Mouse (Mus musculus): Measurements from ENCODE around the gene Slfn8. TPM values are rescaled to one million over a fixed set of nuclear protein-coding genes. Genes with fewer than 3 reads are reported as not detected.
"Not testable (repeated sequence)": the region's sequence is repeated elsewhere in the genome, so short reads cannot be mapped to it uniquely, and the experiment has no call there.

Slfn8 gene
- polyA plus RNA-seq, 1 experiment from 2014 or later = not detected

DNA sequence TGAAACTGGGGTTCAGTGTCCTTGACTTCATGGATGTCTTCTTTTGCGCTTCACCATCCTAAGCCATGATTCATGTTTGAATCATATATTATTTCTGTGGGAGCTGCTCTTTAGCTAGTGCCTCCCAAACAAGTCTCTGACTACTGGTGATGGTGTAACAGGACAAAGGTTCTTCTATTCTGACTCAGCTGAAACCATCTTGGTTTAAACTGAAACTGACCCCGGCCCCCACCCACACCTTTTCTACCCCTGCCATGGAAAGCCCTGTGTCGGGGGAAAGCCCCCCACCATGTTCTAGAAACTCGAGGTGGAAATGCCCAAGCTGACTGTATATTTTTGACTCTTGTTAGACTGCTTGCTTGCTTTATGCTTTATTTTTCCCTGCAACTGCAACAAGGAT, 23.3 kb upstream of the Slfn8 start:
- no peaks in the 10 kb centered on the region for H3K36me3 ChIP-seq
- no peak overlapping the region for H3K4me2 ChIP-seq (replicated peaks)
- no peak for ATAC-seq (ENCODE audit: low FRiP score, low read depth)
- H3K27ac ChIP-seq = no peak overlapping the region
- H3K9me3 ChIP-seq = no peaks in the 10 kb centered on the region
- H3K27me3 ChIP-seq (replicated peaks) = peaks cover 11% of the 10 kb centered on the region; the same call in 1 of the 2 replicates
- H3K4me3 ChIP-seq = no peak overlapping the region
- WGBS = 81% methylated on average over 4 of the region's 4 CpGs
- H3K4me1 ChIP-seq = no peaks in the 10 kb centered on the region
- no peak overlapping the region for H3K9ac ChIP-seq

DNA sequence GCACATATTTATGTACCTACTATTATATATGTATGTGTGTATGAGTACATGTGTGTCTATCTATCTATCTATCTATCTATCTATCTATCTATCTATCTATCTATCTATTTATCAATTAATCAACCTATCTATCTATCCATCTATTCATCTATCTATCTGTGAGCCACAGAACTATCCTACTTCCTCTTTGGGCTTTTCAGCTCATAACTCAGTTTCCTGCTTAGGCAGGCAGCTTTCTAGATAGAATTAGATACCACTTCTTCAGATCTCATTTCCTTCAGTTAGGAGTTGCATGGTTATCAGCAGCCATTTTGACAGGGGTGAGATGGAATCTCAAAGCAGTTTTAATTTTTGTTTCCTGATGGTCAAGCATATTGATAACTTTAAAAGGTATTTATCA, 20.4 kb upstream of the Slfn8 start:
- no peaks in the 10 kb centered on the region for H3K4me1 ChIP-seq
- no peaks in the 10 kb centered on the region for H3K36me3 ChIP-seq
- H3K27ac ChIP-seq = no peak overlapping the region
- ATAC-seq (ENCODE audit: low FRiP score, low read depth) = no peak
- no peak overlapping the region for H3K4me2 ChIP-seq (replicated peaks)
- H3K9me3 ChIP-seq = no peaks in the 10 kb centered on the region
- H3K4me3 ChIP-seq = no peak overlapping the region
- no peak overlapping the region for H3K9ac ChIP-seq
- peaks cover 11% of the 10 kb centered on the region; the same call in 1 of the 2 replicates for H3K27me3 ChIP-seq (replicated peaks)

DNA sequence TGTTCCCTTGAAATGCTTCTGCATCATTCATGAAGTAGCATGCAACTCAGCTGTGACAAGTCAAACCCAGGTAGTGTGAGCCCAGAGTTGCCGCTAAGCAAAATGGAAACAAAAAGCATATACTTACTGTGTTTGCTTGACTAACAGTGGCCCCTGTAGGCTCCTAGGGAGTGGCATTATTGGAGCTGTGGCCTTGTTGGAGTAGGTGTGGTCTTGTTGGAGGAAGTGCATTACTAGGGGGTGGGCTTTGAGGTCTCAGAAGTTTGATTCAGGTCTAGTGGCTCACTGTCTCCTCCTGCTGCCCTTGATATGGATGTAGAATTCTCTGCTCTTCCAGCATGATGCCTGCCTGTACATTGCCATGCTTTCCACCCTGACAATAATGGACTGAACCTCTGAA, 19.7 kb upstream of the Slfn8 start:
- Histone ChIP-seq H3K4me2 (replicated peaks) (no peak overlapping the region), H3K9me3 (no peaks in the 10 kb centered on the region), H3K9ac (no peak overlapping the region), H3K27ac (no peak overlapping the region), H3K4me3 (no peak overlapping the region), H3K36me3 (no peaks in the 10 kb centered on the region), H3K4me1 (no peaks in the 10 kb centered on the region), H3K27me3 (replicated peaks) (peaks cover 11% of the 10 kb centered on the region; the same call in 1 of the 2 replicates)
- WGBS = 33% methylated on average over 1 of the region's 1 CpGs
- no peak for ATAC-seq (ENCODE audit: low FRiP score, low read depth)

DNA sequence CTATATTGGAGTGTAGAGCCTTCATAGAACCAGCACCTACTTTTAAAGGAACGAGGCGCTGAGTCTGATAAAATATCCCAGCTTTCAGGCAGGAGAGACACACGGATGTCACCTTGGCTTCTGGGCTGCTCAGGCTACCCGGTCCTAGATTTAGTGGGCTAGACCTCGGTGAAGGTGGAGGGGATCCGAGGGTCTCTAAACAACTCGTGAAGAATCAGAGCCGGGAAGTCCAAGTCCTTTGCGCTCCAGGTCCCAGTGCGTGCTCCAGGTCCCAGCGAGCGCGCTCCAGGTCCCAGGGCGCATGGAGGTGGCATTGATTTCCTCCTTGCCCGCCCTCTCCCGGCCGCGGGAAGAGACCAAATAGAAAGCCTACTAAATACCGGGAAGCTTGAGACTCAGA, 19.2 kb upstream of the Slfn8 start:
- 18% methylated on average over 19 of the region's 19 CpGs for WGBS
- no peak for ATAC-seq (ENCODE audit: low FRiP score, low read depth)
- H3K4me2 ChIP-seq (replicated peaks) = peak overlapping the region; percentile 14; the same call in 1 of the 2 replicates

DNA sequence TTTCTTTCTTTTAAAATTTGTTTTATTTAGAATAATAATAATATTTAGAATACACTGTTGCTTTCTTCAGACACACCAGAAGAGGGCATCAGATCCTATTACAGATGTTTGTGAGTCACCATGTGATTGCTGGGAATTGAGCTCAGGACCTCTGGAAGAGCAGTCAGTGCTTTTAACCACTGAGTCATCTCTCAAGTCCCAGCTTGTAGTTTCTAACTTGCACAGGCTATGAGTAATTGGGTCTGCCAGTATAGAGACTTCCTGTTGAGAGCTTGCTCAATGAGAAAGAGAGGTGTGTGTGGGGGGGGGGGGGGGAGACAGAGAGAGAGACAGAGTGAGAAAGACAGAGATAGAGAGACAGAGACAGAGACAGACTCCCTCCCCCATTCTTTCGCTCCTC, 18.5 kb upstream of the Slfn8 start:
- ATAC-seq (ENCODE audit: low FRiP score, low read depth) = no peak
- peaks cover 8% of the 10 kb centered on the region; the same call in 1 of the 2 replicates for H3K27me3 ChIP-seq (replicated peaks)
- H3K27ac ChIP-seq = no peak overlapping the region
- H3K4me1 ChIP-seq = no peaks in the 10 kb centered on the region
- 78% methylated on average over 1 of the region's 1 CpGs for WGBS
- no peaks in the 10 kb centered on the region for H3K36me3 ChIP-seq
- H3K9ac ChIP-seq = no peak overlapping the region
- H3K9me3 ChIP-seq = no peaks in the 10 kb centered on the region
- no peak overlapping the region for H3K4me2 ChIP-seq (replicated peaks)
- H3K4me3 ChIP-seq = no peak overlapping the region

More for the DNA sequence above, 19.2 kb upstream of the Slfn8 start:
- Histone ChIP-seq H3K27ac (no peak overlapping the region), H3K4me1 (no peaks in the 10 kb centered on the region), H3K36me3 (no peaks in the 10 kb centered on the region), H3K9ac (no peak overlapping the region), H3K9me3 (no peaks in the 10 kb centered on the region), H3K4me3 (no peak overlapping the region), H3K27me3 (replicated peaks) (peaks cover 11% of the 10 kb centered on the region; the same call in 1 of the 2 replicates)

DNA sequence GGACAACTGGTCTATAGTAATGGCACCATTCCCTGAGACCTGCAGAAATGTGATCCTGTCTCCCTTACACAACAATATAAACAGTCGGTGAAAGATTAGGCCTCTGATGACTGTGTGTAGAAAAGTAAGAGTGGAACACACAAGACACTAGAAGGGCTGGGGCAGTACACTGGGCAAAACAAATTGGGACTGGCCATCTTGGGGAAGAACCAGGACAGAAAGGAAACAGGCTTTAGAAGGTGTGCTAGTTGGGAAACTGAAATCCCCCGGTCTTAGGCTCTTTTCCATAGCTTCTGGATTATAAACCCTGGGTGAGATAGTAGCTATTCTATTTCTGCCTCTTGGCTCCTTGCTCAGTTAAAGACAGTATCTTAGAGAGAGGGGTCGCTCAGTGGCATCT, 18.1 kb upstream of the Slfn8 start:
- not testable (repeated sequence) for H3K9ac ChIP-seq; H3K4me3 ChIP-seq; H3K27me3 ChIP-seq (replicated peaks); H3K4me1 ChIP-seq; H3K4me2 ChIP-seq (replicated peaks); H3K27ac ChIP-seq; ATAC-seq (ENCODE audit: low FRiP score, low read depth); H3K9me3 ChIP-seq; H3K36me3 ChIP-seq
- WGBS = 90% methylated on average over 3 of the region's 3 CpGs

DNA sequence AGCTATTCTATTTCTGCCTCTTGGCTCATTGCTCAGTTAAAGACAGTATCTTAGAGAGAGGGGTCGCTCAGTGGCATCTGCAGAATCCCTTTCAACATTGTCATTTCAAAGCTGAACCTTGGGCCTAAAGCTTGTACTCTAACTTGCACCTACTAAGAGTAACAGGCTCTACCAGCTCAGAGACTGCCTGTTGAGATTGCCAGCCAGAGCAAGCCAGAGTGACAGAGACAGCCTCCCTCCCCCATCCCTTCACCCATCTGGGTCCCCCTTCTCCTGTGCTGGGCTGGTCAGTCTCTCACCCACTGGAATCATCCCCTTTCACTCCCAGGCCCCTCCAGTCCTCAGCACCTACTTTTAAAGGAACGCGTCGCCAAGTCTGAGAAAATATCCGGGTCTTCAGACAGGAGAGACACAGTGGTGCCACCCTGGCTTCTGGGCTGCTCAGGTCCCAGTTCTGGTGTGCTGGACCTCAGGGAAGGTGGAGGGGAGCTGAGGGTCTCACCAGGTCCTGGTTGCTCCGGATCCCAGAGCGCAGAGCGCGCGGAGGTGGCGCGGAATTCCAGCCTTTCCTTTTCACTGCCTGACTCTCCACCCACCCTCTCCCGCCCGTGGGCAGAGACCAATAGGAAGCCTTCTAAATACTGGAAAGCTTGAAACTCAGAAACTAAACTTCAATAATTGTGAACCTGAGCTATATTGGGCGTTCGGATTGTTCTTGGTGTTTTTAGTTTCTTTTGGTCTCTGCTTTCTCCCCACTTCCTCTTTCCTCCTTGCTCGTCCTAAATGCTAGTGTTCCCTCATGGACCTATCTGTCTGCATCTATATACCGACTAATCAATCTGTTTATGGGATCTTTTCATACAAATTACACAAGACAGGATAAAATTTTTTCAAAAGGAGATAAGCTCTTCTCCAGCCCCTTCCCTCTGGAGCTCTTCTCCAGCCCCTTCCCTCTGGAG, 770 bp downstream of the Slfn8 start:
- WGBS = 78% methylated on average over 18 of the region's 18 CpGs
- not testable (repeated sequence) for H3K4me2 ChIP-seq (replicated peaks); H3K9me3 ChIP-seq; H3K27ac ChIP-seq; H3K4me3 ChIP-seq; H3K4me1 ChIP-seq; ATAC-seq (ENCODE audit: low FRiP score, low read depth); H3K9ac ChIP-seq; H3K36me3 ChIP-seq; H3K27me3 ChIP-seq (replicated peaks)

DNA sequence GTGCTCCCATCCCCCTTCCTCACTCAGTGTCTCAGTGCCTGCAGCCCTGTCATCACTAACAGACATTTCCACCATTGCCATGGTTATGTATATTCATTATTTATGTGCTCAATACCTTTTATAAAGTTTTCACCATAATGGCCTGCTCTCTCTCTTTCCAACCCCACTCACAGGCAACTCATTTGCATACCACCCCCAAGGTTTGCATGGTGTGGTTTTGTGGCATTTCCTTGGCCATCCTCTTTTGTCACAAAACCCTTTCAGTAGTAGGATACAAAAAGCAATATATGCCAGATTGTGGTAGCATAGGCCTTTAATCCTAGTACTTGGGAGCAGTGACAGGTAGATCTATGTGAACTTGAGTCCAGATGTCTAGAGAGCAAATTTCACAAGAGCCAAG, 4.5 kb downstream of the Slfn8 start:
- H3K27me3 ChIP-seq (replicated peaks) = no peaks in the 10 kb centered on the region
- no peak overlapping the region for H3K4me3 ChIP-seq
- H3K9me3 ChIP-seq = no peaks in the 10 kb centered on the region
- no peak overlapping the region for H3K9ac ChIP-seq
- no peaks in the 10 kb centered on the region for H3K36me3 ChIP-seq
- H3K4me1 ChIP-seq = no peaks in the 10 kb centered on the region
- no peak overlapping the region for H3K27ac ChIP-seq
- no peak overlapping the region for H3K4me2 ChIP-seq (replicated peaks)
- ATAC-seq (ENCODE audit: low FRiP score, low read depth) = no peak

DNA sequence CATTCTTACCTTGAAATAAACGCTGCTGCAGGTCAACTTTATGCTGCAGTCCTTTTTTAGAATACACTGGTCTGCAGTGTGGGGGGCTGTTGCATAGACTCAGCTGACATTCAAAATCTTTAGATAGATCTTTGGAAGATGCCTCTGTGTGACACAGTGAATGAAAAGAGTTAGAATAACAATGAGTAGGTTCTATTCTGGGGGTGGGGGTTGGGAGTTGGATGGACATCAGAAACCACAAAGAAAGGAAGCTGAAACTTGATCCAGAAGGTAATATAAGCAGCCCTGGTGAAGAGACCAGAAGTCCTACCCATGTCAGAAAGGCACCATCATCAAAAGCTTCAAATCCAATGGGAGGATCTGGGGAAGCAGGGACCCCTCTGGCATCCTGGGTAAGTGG, 7.3 kb downstream of the Slfn8 start:
- no peak for ATAC-seq (ENCODE audit: low FRiP score, low read depth)
- Histone ChIP-seq H3K4me3 (no peak overlapping the region), H3K27me3 (replicated peaks) (no peaks in the 10 kb centered on the region), H3K4me2 (replicated peaks) (no peak overlapping the region), H3K9me3 (no peaks in the 10 kb centered on the region), H3K9ac (no peak overlapping the region), H3K4me1 (no peaks in the 10 kb centered on the region), H3K36me3 (no peaks in the 10 kb centered on the region), H3K27ac (no peak overlapping the region)
- 89% methylated on average over 1 of the region's 1 CpGs for WGBS

DNA sequence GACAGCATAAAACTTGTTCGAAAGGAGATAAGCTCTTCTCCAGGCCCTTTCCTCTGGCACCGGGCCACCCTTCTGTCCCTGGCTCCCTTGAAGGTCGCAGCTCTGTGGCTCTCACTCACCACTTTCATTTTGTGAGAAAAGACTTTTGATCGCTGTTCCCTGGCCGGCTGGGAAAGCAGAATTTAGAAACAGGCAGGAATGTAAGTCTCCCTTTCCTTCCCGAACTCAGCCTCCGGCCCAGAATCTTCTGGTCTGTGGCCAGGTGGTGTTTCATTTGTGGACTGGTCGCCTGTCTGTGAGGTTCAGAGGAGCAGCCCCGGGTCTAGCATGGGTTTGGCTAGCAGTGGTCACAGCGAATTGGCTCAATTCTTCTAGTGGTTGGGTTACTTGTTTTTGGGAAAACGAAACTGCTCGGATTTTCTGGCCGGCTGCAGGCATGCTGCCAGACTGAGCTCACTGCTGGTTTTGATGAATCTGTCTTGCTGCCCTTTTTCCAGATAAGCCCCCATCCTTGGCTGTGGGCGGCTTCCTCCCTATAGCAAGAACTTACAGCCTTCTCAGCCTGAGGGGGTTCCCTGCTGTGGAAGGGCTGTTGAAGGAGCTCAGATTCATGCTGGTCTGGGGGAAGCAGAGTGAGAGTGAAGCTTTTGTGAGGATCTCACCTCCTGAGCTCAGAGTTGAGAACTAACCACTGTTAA, 29.0 kb downstream of the Slfn8 start, which contains the start of gene Slfn9:
TSS of gene Slfn9 (minus strand) at position 362 of the 698 bp plus-strand sequence.
- no peak within 1 kb of the TSS for H3K27ac ChIP-seq
- no peak within 1 kb of the TSS for H3K9ac ChIP-seq
- H3K4me1 ChIP-seq = peaks cover 13% of the 10 kb centered on the region
- H3K9me3 ChIP-seq = no peaks in the 10 kb centered on the region
- H3K4me2 ChIP-seq (replicated peaks) = peak within 1 kb of the TSS; percentile 63
- WGBS = 13% methylated on average over 14 of the region's 14 CpGs
- H3K4me3 ChIP-seq = peak within 1 kb of the TSS; percentile 32
- ATAC-seq (ENCODE audit: low FRiP score, low read depth) = no peak
- H3K36me3 ChIP-seq = no peaks in the 10 kb centered on the region
- no peaks in the 10 kb centered on the region; the same call in 1 of the 2 replicates for H3K27me3 ChIP-seq (replicated peaks)

DNA sequence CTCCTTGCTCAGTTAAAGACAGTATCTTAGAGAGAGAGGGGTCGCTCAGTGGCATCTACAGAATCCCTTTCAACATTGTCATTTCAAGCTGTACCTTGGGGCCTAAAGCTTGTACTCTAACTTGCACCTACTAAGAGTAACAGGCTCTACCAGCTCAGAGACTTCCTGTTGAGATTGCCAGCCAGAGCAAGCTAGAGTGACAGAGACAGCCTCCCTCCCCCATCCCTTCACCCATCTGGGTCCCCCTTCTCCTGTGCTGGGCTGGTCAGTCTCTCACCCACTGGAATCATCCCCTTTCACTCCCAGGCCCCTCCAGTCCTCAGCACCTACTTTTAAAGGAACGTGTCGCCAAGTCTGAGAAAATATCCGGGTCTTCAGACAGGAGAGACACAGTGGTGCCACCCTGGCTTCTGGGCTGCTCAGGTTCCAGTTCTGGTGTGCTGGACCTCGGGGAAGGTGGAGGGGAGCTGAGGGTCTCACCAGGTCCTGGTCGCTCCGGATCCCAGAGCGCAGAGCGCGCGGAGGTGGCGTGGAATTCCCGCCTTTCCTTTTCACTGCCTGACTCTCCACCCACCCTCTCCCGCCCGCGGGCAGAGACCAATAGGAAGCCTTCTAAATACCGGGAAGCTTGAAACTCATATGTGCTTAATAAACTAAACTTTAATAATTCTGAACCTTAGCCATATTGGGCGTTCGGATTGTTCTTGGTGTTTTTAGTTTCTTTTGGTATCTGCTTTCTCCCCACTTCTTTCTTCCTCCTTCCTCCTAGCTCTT, 29.8 kb downstream of the Slfn8 start:
- Histone ChIP-seq H3K4me3 (peak overlapping the region; percentile 32), H3K4me2 (replicated peaks) (peak overlapping the region; percentile 63), H3K4me1 (peaks cover 13% of the 10 kb centered on the region)
- H3K27ac ChIP-seq; H3K9ac ChIP-seq; H3K36me3 ChIP-seq; H3K9me3 ChIP-seq; H3K27me3 ChIP-seq (replicated peaks): not testable (repeated sequence)
- 0 out of 2 replicates have a peak, but pooled peaks have one; percentile 56 for ATAC-seq (ENCODE audit: low FRiP score, low read depth)
- WGBS = 12% methylated on average over 19 of the region's 19 CpGs

DNA sequence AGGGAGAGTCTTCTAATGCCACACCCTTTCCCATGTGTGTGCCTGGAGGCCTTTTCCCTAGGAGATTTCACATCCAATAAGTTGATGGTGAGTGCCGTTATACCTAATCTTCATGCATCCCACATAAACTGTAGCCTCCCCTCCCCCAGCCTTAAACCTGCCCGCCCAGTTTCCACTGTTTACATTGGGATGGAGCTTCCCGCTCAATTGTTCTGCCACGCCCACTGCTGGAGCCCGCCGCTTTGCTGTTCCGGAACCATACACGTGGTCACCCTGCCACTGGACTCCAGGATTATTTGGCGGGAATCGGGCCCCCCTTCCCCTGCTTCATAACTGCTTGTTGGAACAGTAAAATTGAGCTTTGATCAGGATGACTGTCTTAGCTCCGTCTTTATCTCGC, 31.3 kb downstream of the Slfn8 start:
- Histone ChIP-seq H3K4me2 (replicated peaks) (peak overlapping the region; percentile 35; the same call in 1 of the 2 replicates), H3K9ac (no peak overlapping the region), H3K27ac (no peak overlapping the region), H3K27me3 (replicated peaks) (no peaks in the 10 kb centered on the region; the same call in 1 of the 2 replicates), H3K4me3 (no peak overlapping the region), H3K9me3 (no peaks in the 10 kb centered on the region), H3K36me3 (0 out of 2 replicates have a peak, but pooled peaks cover 2% of the 10 kb centered on the region), H3K4me1 (peaks cover 13% of the 10 kb centered on the region)
- no peak for ATAC-seq (ENCODE audit: low FRiP score, low read depth)
- WGBS = 34% methylated on average over 12 of the region's 12 CpGs

Data from neural tube, embryonic 12.5 days (tissue).